Mouse (Mus musculus): Measurements from ENCODE around the gene Nek3.

- TF ChIP-seq CTCF (IDR thresholded peaks at IDR 0.05; ENCODE audit: extremely low read depth, insufficient read depth, low read length) (no peak), POLR2A (IDR thresholded peaks at IDR 0.05; ENCODE audit: extremely low read depth, insufficient read depth, low read length) (no peak)
These were observed 33.2 kb upstream of the Nek3 start for GRCm38 (mm10) chr8:22199481-22199880.
